Mouse (Mus musculus) ovary, postnatal 14 days (tissue): ENCODE measurements around the gene Ddhd1.

Source experiments
- DNase-seq: peaks from one replicate; pipeline ENCODE4 v3.0.0; 2022; ENCODE audit warnings: low spot score

The Ddhd1 gene

GRCm38 (mm10) chr14:45644786-45645185 lies 13.2 kb downstream of the Ddhd1 start:
- DNase-seq = no peak

GRCm38 (mm10) chr14:45644202-45644601 lies 13.7 kb downstream of the Ddhd1 start:
- no peak for DNase-seq

GRCm38 (mm10) chr14:45643461-45643860 lies 14.5 kb downstream of the Ddhd1 start:
- no peak for DNase-seq

GRCm38 (mm10) chr14:45642795-45643194 lies 15.1 kb downstream of the Ddhd1 start:
- DNase-seq = no peak

- DNase-seq = no peak
These were observed 15.7 kb downstream of the Ddhd1 start for GRCm38 (mm10) chr14:45642217-45642616.

- DNase-seq = no peak
These were observed 19.2 kb downstream of the Ddhd1 start for GRCm38 (mm10) chr14:45638717-45639116.

GRCm38 (mm10) chr14:45635496-45635895 lies 22.4 kb downstream of the Ddhd1 start:
- DNase-seq = no peak

GRCm38 (mm10) chr14:45632756-45633537 lies 25.0 kb downstream of the Ddhd1 start:
- DNase-seq = no peak

- no peak for DNase-seq
These were observed 27.4 kb downstream of the Ddhd1 start for GRCm38 (mm10) chr14:45630544-45630943.

GRCm38 (mm10) chr14:45629938-45630337 lies 28.0 kb downstream of the Ddhd1 start:
- DNase-seq = no peak

GRCm38 (mm10) chr14:45618351-45618750 lies 39.6 kb downstream of the Ddhd1 start:
- no peak for DNase-seq

- no peak for DNase-seq
These were observed 41.4 kb downstream of the Ddhd1 start for GRCm38 (mm10) chr14:45616526-45616925.

- DNase-seq = no peak
These were observed 42.2 kb downstream of the Ddhd1 start for GRCm38 (mm10) chr14:45615776-45616175.

GRCm38 (mm10) chr14:45614822-45615221 lies 43.1 kb downstream of the Ddhd1 start:
- DNase-seq = no peak

GRCm38 (mm10) chr14:45614406-45614805 lies 43.5 kb downstream of the Ddhd1 start:
- no peak for DNase-seq

- DNase-seq = no peak
These were observed 46.3 kb downstream of the Ddhd1 start for GRCm38 (mm10) chr14:45611654-45612053.

GRCm38 (mm10) chr14:45602002-45602401 lies 55.9 kb downstream of the Ddhd1 start:
- DNase-seq = no peak

- DNase-seq = peak; percentile 13
These were observed 57.4 kb downstream of the Ddhd1 start for GRCm38 (mm10) chr14:45600587-45600986.

- no peak for DNase-seq
These were observed 60.1 kb downstream of the Ddhd1 start for GRCm38 (mm10) chr14:45597855-45598254.

GRCm38 (mm10) chr14:45593261-45593660 lies 64.7 kb downstream of the Ddhd1 start:
- DNase-seq = no peak

- no peak for DNase-seq
These were observed 69.5 kb downstream of the Ddhd1 start for GRCm38 (mm10) chr14:45588403-45588802.

- DNase-seq = no peak
These were observed 70.4 kb downstream of the Ddhd1 start for GRCm38 (mm10) chr14:45587536-45587935.

- no peak for DNase-seq
These were observed 74.4 kb downstream of the Ddhd1 start for GRCm38 (mm10) chr14:45583494-45584027.
